Mouse (Mus musculus): ENCODE measurements around the gene Olfr458. TPM values are rescaled to one million over a fixed set of nuclear protein-coding genes. Genes with fewer than 3 reads are reported as not detected.

The Olfr458 gene
- polyA plus RNA-seq (2014; fragmentation: Illumina TruSeq; extraction: RNeasy Lipid Tissue Mini Kit (QIAGEN cat#74804); ENCODE audit: low read depth, low replicate concordance): not detected

GRCm38 (mm10) chr6:42465096-42465495, at the start of gene Olfr458:
TSS of gene Olfr458 (minus strand) at chr6:42465196.

GRCm38 (mm10) chr6:42487114-42487513, 22.1 kb upstream of the Olfr458 start, which contains the start of gene Olfr456:
TSS of gene Olfr456 (minus strand) at chr6:42487214.

GRCm38 (mm10) chr6:42476235-42476634, 11.2 kb upstream of the Olfr458 start, which contains the start of gene Olfr457:
TSS of gene Olfr457 (minus strand) at chr6:42476335.

GRCm38 (mm10) chr6:42434446-42434845, 30.6 kb downstream of the Olfr458 start, which contains the start of gene Tas2r126:
TSS of gene Tas2r126 (plus strand) at chr6:42434535.

Other genes starting within 250 kb of the Olfr458 start
- not detected for gene Tas2r144, start 249.9 kb downstream of the Olfr458 start, polyA plus RNA-seq (2014; fragmentation: Illumina TruSeq; extraction: RNeasy Lipid Tissue Mini Kit (QIAGEN cat#74804); ENCODE audit: low read depth, low replicate concordance)
- 186 TPM for gene Gstk1, start 219.3 kb downstream of the Olfr458 start, polyA plus RNA-seq (2014; fragmentation: Illumina TruSeq; extraction: RNeasy Lipid Tissue Mini Kit (QIAGEN cat#74804); ENCODE audit: low read depth, low replicate concordance)
- not detected for gene Tmem139, start 203.2 kb downstream of the Olfr458 start, polyA plus RNA-seq (2014; fragmentation: Illumina TruSeq; extraction: RNeasy Lipid Tissue Mini Kit (QIAGEN cat#74804); ENCODE audit: low read depth, low replicate concordance)
- gene Casp2, start 200.2 kb downstream of the Olfr458 start, polyA plus RNA-seq (2014; fragmentation: Illumina TruSeq; extraction: RNeasy Lipid Tissue Mini Kit (QIAGEN cat#74804); ENCODE audit: low read depth, low replicate concordance): 9.2 TPM
- gene Clcn1, start 178.5 kb downstream of the Olfr458 start, polyA plus RNA-seq (2014; fragmentation: Illumina TruSeq; extraction: RNeasy Lipid Tissue Mini Kit (QIAGEN cat#74804); ENCODE audit: low read depth, low replicate concordance): 13.2 TPM
- gene Fam131b, start 140.6 kb downstream of the Olfr458 start, polyA plus RNA-seq (2014; fragmentation: Illumina TruSeq; extraction: RNeasy Lipid Tissue Mini Kit (QIAGEN cat#74804); ENCODE audit: low read depth, low replicate concordance): 0.65 TPM
- 59.6 TPM for gene Zyx, start 115.6 kb downstream of the Olfr458 start, polyA plus RNA-seq (2014; fragmentation: Illumina TruSeq; extraction: RNeasy Lipid Tissue Mini Kit (QIAGEN cat#74804); ENCODE audit: low read depth, low replicate concordance)
- gene Epha1, start 91.9 kb downstream of the Olfr458 start, polyA plus RNA-seq (2014; fragmentation: Illumina TruSeq; extraction: RNeasy Lipid Tissue Mini Kit (QIAGEN cat#74804); ENCODE audit: low read depth, low replicate concordance): 0.39 TPM
- not detected for gene Tas2r143, start 65.0 kb downstream of the Olfr458 start, polyA plus RNA-seq (2014; fragmentation: Illumina TruSeq; extraction: RNeasy Lipid Tissue Mini Kit (QIAGEN cat#74804); ENCODE audit: low read depth, low replicate concordance)
- not detected for gene Tas2r135, start 59.8 kb downstream of the Olfr458 start, polyA plus RNA-seq (2014; fragmentation: Illumina TruSeq; extraction: RNeasy Lipid Tissue Mini Kit (QIAGEN cat#74804); ENCODE audit: low read depth, low replicate concordance)
- not detected for gene Tas2r126, start 30.7 kb downstream of the Olfr458 start, polyA plus RNA-seq (2014; fragmentation: Illumina TruSeq; extraction: RNeasy Lipid Tissue Mini Kit (QIAGEN cat#74804); ENCODE audit: low read depth, low replicate concordance)
- gene Olfr457, start 11.1 kb upstream of the Olfr458 start, polyA plus RNA-seq (2014; fragmentation: Illumina TruSeq; extraction: RNeasy Lipid Tissue Mini Kit (QIAGEN cat#74804); ENCODE audit: low read depth, low replicate concordance): not detected
- gene Olfr456, start 22.0 kb upstream of the Olfr458 start, polyA plus RNA-seq (2014; fragmentation: Illumina TruSeq; extraction: RNeasy Lipid Tissue Mini Kit (QIAGEN cat#74804); ENCODE audit: low read depth, low replicate concordance): not detected
- gene Olfr455, start 82.4 kb upstream of the Olfr458 start, polyA plus RNA-seq (2014; fragmentation: Illumina TruSeq; extraction: RNeasy Lipid Tissue Mini Kit (QIAGEN cat#74804); ENCODE audit: low read depth, low replicate concordance): not detected
- gene Tcaf3, start 132.5 kb upstream of the Olfr458 start, polyA plus RNA-seq (2014; fragmentation: Illumina TruSeq; extraction: RNeasy Lipid Tissue Mini Kit (QIAGEN cat#74804); ENCODE audit: low read depth, low replicate concordance): not detected
- 2.6 TPM for gene Tcaf2, start 180.1 kb upstream of the Olfr458 start, polyA plus RNA-seq (2014; fragmentation: Illumina TruSeq; extraction: RNeasy Lipid Tissue Mini Kit (QIAGEN cat#74804); ENCODE audit: low read depth, low replicate concordance)
- 10.7 TPM for gene Tcaf1, start 244.9 kb upstream of the Olfr458 start, polyA plus RNA-seq (2014; fragmentation: Illumina TruSeq; extraction: RNeasy Lipid Tissue Mini Kit (QIAGEN cat#74804); ENCODE audit: low read depth, low replicate concordance)